Mouse (Mus musculus): ENCODE measurements at regions not wholly inside any gene's neighbourhood (a gene's known extent, or its start where the extent isn't known, plus 50 kb on each side); places are given as distances from the start of the nearest gene placed in this dataset.
A peak's percentile ranks its signal among the peaks of the same experiment; 100 is the strongest.

DNA sequence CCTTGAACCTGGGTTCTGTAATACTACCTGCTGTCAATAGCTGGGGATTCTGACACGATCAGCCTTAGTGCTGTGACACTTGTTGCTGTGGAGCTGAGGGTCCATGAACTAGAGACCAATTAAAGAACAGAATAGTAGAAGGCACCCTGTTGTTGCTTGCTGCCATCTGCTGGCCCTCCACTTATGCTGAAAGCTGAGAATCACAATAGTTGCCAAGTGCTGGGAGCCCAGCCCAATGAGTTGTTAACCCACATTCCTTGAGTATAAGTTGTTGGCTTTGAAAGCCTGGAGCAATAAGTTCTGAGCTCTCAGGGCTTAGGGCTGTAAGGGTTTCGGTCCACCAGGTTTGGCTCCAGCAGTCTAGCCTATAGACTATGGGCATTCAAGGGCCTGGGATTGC is 267.7 kb downstream of the Dhx35 start:
- H3K27ac ChIP-seq (ENCODE audit: insufficient read depth, low read depth), result no peak overlapping the region
- no peaks in the 10 kb centered on the region for H3K9me3 ChIP-seq (replicated peaks; ENCODE audit: low read length)
- peak in 1 of 2 experiments; percentile 44; a peak in 2 of 4 replicates for TF ChIP-seq CTCF (conservative IDR thresholded peaks at IDR 0.05 in 1 of 2, IDR thresholded peaks at IDR 0.05 in 1 of 2; ENCODE audit: low read depth in 2 of 2, low read length in 2 of 2)
- TF ChIP-seq RAD21 (IDR thresholded peaks at IDR 0.05; ENCODE audit: low read depth, low read length), result peak; percentile 6; the same call in 1 of the 2 replicates
- TF ChIP-seq E2F4 (IDR thresholded peaks at IDR 0.05; ENCODE audit: insufficient replicate concordance, low read depth, low read length), result no peak
- TF ChIP-seq SMC3 (IDR thresholded peaks at IDR 0.05; ENCODE audit: low read depth, low read length), result peak; percentile 29
- no peak for TF ChIP-seq ZNF384 (IDR thresholded peaks at IDR 0.05; ENCODE audit: low read depth, low read length)
- H3K27me3 ChIP-seq (replicated peaks), result no peaks in the 10 kb centered on the region
- peaks cover 3 to 24% of the 10 kb centered on the region in 2 experiments; a peak in 3 of 4 replicates for H3K4me1 ChIP-seq (ENCODE audit: control insufficient read depth in 1 of 2, insufficient read depth in 2 of 2)
- no peak for DNase-seq (ENCODE audit: extremely low read depth)
- no peaks in the 10 kb centered on the region for H3K36me3 ChIP-seq (replicated peaks in 1 of 2; ENCODE audit: control insufficient read depth in 1 of 2, insufficient read depth in 1 of 2, low read length in 1 of 2)
- dilution Hi-C loops (cut with MboI; ENCODE audit: extremely low pct_ligation_motif_present, extremely low pct_unique_long_range_greater_than_20kb, low sequenced_read_pairs), result no loop called here
- no peak overlapping the region for H3K9ac ChIP-seq (ENCODE audit: insufficient read depth, low read depth)
- H3K4me2 ChIP-seq (ENCODE audit: insufficient read depth, low read depth, poor library complexity, severe bottlenecking), result no peak overlapping the region
- no peak overlapping the region for H3K4me3 ChIP-seq (replicated peaks in 1 of 3; ENCODE audit: low read depth in 2 of 3, low read length in 2 of 3, poor library complexity in 1 of 3)
- in situ Hi-C loops (cut with MboI; ENCODE audit: low pct_ligation_motif_present, low pct_unique_long_range_greater_than_20kb, low sequenced_read_pairs), result loop anchor here (25.0 kb wide), 1 partner anchor 1525 kb away; no protein-coding TSS in a partner anchor
- no peaks in the 10 kb centered on the region for H3K79me2 ChIP-seq (replicated peaks; ENCODE audit: control insufficient read depth, extremely low read depth, insufficient read depth, poor library complexity, severe bottlenecking)

DNA sequence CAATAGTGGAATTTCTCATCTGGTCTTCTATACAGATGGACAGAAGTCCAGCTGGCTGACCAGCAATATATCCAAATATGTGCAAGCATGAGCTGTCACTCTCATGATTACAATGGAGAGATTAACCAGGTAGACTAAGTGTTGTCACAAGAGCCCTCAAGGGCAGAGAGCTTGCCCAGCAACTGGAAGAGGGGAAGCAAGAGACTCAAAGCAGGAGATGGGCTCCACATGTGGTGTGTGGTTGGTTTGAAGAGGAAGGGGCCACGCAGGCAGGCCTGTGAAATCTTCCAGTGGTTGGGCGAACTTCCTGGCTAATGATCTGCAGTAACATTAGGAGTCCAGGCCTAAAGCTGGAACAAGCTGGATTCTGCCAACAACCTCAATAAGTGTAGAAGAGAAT is 268.1 kb downstream of the Dhx35 start:
- no peak overlapping the region for H3K4me2 ChIP-seq (ENCODE audit: insufficient read depth, low read depth, poor library complexity, severe bottlenecking)
- dilution Hi-C loops (cut with MboI; ENCODE audit: extremely low pct_ligation_motif_present, extremely low pct_unique_long_range_greater_than_20kb, low sequenced_read_pairs), result no loop called here
- no peak for TF ChIP-seq SMC3 (IDR thresholded peaks at IDR 0.05; ENCODE audit: low read depth, low read length)
- in situ Hi-C loops (cut with MboI; ENCODE audit: low pct_ligation_motif_present, low pct_unique_long_range_greater_than_20kb, low sequenced_read_pairs), result loop anchor here (25.0 kb wide), 1 partner anchor 1525 kb away; no protein-coding TSS in a partner anchor
- no peak overlapping the region for H3K4me3 ChIP-seq (replicated peaks in 1 of 3; ENCODE audit: low read depth in 2 of 3, low read length in 2 of 3, poor library complexity in 1 of 3)
- no peak for DNase-seq (ENCODE audit: extremely low read depth)
- no peaks in the 10 kb centered on the region for H3K9me3 ChIP-seq (replicated peaks; ENCODE audit: low read length)
- H3K4me1 ChIP-seq (ENCODE audit: control insufficient read depth in 1 of 2, insufficient read depth in 2 of 2), result peaks cover 3 to 21% of the 10 kb centered on the region in 2 experiments; a peak in 3 of 4 replicates
- no peaks in the 10 kb centered on the region for H3K27me3 ChIP-seq (replicated peaks)
- H3K27ac ChIP-seq (ENCODE audit: insufficient read depth, low read depth), result no peak overlapping the region
- no peaks in the 10 kb centered on the region for H3K36me3 ChIP-seq (replicated peaks in 1 of 2; ENCODE audit: control insufficient read depth in 1 of 2, insufficient read depth in 1 of 2, low read length in 1 of 2)
- H3K79me2 ChIP-seq (replicated peaks; ENCODE audit: control insufficient read depth, extremely low read depth, insufficient read depth, poor library complexity, severe bottlenecking), result no peaks in the 10 kb centered on the region
- H3K9ac ChIP-seq (ENCODE audit: insufficient read depth, low read depth), result no peak overlapping the region

DNA sequence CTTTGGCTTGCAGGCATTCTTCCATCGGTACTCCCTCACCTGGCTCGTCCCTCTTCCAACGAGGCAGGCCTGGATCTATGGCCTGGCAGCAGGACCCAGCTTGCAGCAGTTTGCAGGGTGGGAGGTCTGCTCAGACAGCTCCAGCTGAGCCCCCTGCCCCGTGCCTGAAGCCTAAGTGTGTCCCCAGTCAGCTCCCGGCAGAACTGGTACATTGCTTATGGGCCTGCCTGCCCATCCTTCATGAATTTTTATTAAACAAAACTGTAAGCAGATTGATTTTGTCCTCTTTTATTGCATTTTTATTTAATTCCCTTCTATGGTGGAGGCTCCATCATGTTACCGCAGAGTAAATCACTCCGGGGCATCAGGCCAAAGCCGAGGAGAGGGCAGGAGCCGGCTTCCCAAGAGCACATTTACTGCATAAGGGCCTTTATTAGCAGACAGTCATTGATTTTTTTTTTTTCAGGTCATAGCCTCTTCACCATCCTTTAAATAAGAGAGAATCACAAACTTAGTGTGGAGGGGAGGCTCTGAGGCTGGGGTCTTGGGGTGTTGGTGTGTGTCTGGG is 269.9 kb downstream of the Dhx35 start:
- H3K4me2 ChIP-seq (ENCODE audit: insufficient read depth, low read depth, poor library complexity, severe bottlenecking), result no peak overlapping the region
- in situ Hi-C loops (cut with MboI; ENCODE audit: low pct_ligation_motif_present, low pct_unique_long_range_greater_than_20kb, low sequenced_read_pairs), result loop anchor here (25.0 kb wide), 1 partner anchor 1523 kb away; no protein-coding TSS in a partner anchor
- no peaks in the 10 kb centered on the region for H3K27me3 ChIP-seq (replicated peaks)
- no peak overlapping the region for H3K27ac ChIP-seq (ENCODE audit: insufficient read depth, low read depth)
- dilution Hi-C loops (cut with MboI; ENCODE audit: extremely low pct_ligation_motif_present, extremely low pct_unique_long_range_greater_than_20kb, low sequenced_read_pairs), result no loop called here
- TF ChIP-seq HCFC1 (IDR thresholded peaks at IDR 0.05; ENCODE audit: low read depth, low read length), result no peak
- TF ChIP-seq NELFE (IDR thresholded peaks at IDR 0.05; ENCODE audit: low read depth, low read length), result no peak
- TF ChIP-seq POLR2A (IDR thresholded peaks at IDR 0.05; ENCODE audit: low read depth, low read length), result no peak
- TF ChIP-seq RCOR1 (conservative IDR thresholded peaks at IDR 0.05; ENCODE audit: low read depth, low read length), result no peak
- no peak for TF ChIP-seq BHLHE40 (IDR thresholded peaks at IDR 0.05; ENCODE audit: low read depth, low read length)
- TF ChIP-seq UBTF (IDR thresholded peaks at IDR 0.05; ENCODE audit: low read depth, low read length), result no peak
- TF ChIP-seq ZKSCAN1 (IDR thresholded peaks at IDR 0.05; ENCODE audit: borderline replicate concordance, low read depth, low read length), result no peak
- no peak for TF ChIP-seq GABPA (IDR thresholded peaks at IDR 0.05; ENCODE audit: insufficient replicate concordance, low read depth, low read length)
- H3K4me3 ChIP-seq (replicated peaks in 1 of 3; ENCODE audit: low read depth in 2 of 3, low read length in 2 of 3, poor library complexity in 1 of 3), result no peak overlapping the region
- no peak overlapping the region for H3K9ac ChIP-seq (ENCODE audit: insufficient read depth, low read depth)
- H3K9me3 ChIP-seq (replicated peaks; ENCODE audit: low read length), result no peaks in the 10 kb centered on the region
- H3K4me1 ChIP-seq (ENCODE audit: control insufficient read depth in 1 of 2, insufficient read depth in 2 of 2), result peaks cover 3 to 17% of the 10 kb centered on the region in 2 experiments; a peak in 3 of 4 replicates
- no peak for DNase-seq (ENCODE audit: extremely low read depth)
- H3K79me2 ChIP-seq (replicated peaks; ENCODE audit: control insufficient read depth, extremely low read depth, insufficient read depth, poor library complexity, severe bottlenecking), result no peaks in the 10 kb centered on the region
- no peaks in the 10 kb centered on the region for H3K36me3 ChIP-seq (replicated peaks in 1 of 2; ENCODE audit: control insufficient read depth in 1 of 2, insufficient read depth in 1 of 2, low read length in 1 of 2)
